Mouse (Mus musculus) lung, adult 18-20 months (tissue): ENCODE data around the gene Tspan10.

Source experiments
- DNase-seq, 2 experiments: peaks; one replicate each; pipeline ENCODE4 v3.0.0; 2022; ENCODE audit warnings: mixed read lengths in 2 of 2

Gene Tspan10

DNA sequence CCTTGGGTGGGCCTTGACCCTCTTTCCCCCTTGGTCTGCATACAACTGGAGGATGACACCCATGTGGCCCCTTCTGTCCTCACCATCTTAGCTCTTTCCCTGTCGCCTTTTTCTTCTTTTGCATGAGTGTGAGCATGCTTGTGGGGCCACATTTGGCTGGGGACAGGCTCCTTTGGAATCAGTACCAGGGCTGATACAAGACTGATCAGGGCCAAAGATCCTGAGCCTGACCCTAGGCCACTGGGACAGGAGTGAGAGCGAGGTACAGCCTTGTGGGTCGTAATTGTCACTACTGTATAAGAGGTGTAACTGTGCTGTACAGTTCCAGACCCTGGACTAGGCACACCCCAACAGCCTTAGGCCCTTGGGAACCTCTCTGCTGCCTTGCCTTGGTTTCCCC, 51.5 kb downstream of the Tspan10 start:
- DNase-seq = no peak
